21 mouse cellular contexts compared by ENCODE assay signal in genomic region chr8:102488284-102488683, GRCm38 (mm10).
"Had no signal": no experiment of that assay in that cellular context is flagged by ENCODE, and none has a peak within 500 bp of the region (broad histone marks: within the 10 kb centered on the region; RNA-seq: fewer than 3 reads in every experiment).

No protein-coding gene starts in this region.

- H3K27ac ChIP-seq: gastrocnemius, adult 2 months; heart, embryonic 10.5 days; hindbrain, embryonic 10.5 days; hindbrain, embryonic 12.5 days; hindbrain, embryonic 14.5 days; intestine, embryonic 15.5 days; limb, embryonic 10.5 days; limb, embryonic 12.5 days; liver, embryonic 13.5 days had no signal

- DNase-seq: gastrocnemius, adult 2 months; gastrocnemius, postnatal 10 days; gastrocnemius, postnatal 25 days; heart, adult 18-20 months; heart, postnatal 10 days; heart, postnatal 4 days; kidney, adult 18-20 months; kidney, adult 8-10 months; kidney, postnatal 10 days; kidney, postnatal 25 days; kidney, postnatal 4 days; liver; liver, embryonic 13.5 days had no signal

- H3K4me3 ChIP-seq: gastrocnemius, adult 2 months; heart, embryonic 10.5 days; heart, embryonic 12.5 days; hindbrain, embryonic 10.5 days; hindbrain, embryonic 12.5 days; intestine, embryonic 15.5 days; limb, embryonic 10.5 days; limb, embryonic 12.5 days; liver, embryonic 13.5 days had no signal
